Mouse (Mus musculus) embryo, embryonic 9.5 days (tissue): Measurements from ENCODE around the gene Clic3.
A peak's percentile ranks its signal among the peaks of the same experiment; 100 is the strongest.

Experiments
- DNase-seq: peaks from one replicate; pipeline ENCODE4 v3.0.0-alpha.2; 2017; ENCODE audit errors: extremely low spot score

Clic3 gene

DNA sequence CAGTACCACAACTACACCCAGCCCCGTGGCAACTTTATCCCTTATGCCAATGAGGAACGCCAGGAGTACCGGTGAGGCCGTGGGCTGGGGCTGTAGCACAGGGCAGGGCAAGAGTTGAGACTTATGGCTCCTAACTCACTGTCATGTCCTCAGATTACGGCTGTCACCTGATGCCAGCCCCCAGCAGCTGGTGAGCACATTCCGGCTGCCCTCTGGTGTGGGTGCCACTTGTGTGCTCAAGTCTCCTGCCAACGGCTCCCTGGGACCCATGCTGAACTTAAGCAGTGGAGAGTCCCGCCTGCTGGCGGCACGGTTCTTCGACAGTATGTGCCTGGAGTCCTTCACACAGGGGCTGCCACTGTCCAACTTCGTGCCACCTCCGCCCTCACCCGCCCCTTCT is 14.0 kb upstream of the Clic3 start:
- no peak for DNase-seq

DNA sequence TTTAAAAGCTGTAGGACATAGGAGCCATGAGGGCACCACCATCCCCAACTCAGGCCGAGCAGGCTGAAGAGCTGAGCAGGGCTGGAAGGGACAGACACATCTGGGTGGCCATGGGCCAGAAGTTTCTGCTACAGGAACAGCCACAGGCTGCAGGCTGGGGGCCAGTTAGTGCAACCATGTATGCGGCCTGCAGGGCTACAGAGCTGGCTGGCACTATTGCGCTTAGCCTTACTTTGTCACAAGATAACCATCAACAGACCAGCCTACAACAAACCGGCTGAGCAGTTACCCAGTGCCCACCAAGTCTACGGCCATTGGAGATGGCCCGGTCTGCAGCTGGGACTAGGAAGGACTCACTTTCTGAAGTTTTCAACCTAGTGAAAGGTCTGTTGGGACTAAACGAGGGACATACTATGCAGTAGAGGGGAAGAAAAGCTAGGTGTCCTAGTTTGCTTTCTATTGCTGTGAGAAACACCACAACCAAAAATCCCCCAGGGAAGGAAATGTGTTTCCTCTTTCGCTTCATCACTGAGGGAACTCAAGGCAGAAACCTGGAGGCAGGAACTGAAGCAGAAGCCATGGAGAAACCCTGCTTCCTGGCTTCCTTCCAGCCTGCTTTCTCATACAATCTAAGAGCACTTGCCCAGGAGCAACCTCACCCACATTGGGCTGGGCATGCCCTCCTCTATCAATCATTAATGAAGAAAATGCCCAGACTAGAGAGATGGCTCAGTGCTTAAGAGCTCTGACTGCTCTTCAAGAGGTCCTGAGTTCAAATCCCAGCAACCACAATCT is 5.6 kb upstream of the Clic3 start:
- DNase-seq, result no peak

DNA sequence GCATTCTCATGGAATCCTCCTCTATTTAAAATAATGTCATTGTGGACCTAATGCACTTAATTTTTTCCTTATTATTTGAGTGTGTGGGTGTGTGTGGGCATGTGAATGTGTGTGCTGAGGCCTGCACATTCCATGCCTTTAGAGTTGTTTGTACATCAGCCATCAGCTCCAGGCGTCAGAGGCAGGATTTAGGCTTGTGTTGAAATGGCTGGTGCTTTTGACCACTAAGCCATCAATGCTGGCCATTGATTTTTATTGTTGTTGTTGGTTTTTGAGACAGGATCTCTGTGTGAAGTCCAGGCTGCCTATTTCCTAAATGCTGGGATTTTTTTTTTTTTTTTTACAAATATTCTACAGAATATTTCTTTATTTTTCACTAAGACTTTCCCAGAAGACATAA is 3.7 kb upstream of the Clic3 start:
- DNase-seq, result no peak

DNA sequence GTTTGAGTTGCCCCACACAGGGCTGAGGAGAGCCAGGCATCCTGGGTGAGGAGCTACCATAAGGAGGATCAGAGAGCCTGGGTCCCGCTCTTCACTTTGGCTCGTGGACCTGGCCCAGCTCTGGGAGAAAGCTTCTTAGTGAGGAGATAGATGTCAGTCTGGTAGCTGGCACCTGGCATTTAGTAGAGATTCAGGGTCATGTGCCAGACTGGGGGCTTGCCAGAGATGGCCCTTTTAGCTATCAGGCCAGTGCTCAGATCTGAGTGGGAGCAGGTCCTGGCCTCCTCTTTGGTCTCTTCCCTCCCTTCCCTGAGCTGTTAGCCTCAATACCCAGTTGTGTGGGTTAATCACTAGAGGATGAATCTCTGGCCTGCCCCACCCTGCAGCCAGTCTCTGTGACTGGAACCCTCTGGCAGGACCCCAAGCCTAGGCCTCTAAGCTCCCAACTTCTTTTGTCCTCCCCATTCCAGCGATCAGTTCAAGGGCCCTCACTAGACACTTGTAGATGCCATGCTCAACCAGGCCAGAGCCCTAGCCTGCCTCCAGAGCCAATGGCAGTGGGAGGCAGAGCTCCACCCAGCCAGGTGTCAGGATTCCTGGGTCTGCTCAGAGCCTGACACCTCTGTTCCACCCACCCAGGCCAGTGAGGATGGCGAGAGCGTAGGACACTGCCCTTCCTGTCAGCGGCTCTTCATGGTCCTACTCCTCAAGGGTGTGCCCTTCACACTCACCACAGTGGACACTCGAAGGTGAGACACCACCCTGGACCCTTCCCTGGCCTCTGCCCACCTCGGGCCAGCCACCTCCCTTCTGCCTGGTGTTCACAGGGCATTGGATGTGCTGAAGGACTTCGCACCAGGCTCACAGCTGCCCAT is 621 bp downstream of the Clic3 start:
- no peak for DNase-seq

DNA sequence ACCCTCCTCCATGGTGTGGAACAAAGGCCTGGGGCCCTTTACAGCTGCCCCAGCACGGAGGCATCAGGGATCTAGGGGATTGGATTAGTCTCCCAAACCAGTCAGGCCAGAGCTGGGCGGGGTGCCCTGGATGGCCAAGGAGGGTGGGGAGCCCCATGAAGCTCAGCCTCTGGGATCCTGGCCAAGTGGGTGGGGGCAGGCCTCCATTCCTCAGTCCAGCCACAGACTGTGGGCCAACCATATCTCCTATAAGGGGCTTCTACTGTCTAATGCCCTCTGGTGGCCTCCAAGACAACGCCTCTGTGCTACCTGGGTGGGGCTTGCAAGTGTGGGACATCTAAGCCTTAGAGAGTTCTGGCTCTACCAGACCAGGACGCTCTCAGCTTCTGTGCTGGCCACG is 2.3 kb downstream of the Clic3 start:
- no peak for DNase-seq

DNA sequence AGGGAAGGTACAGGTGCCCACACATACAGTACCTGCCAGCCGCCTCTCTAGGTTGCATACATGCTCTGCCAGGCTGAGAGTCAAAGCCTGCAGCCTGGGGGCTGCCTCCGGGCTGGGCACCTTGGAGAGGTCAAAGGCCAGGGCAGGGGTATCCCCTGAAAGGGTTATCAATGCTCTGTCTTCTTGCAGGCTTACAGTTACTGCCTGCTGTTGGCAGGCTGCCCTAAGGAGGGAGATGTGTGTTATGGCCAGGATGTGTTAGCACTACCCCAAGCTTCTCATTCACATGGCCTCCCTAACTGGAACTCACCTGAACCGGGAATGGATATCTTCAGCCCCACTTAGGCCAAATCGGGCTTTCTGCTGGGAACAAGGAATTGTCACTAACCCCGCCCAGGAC is 3.5 kb downstream of the Clic3 start:
- DNase-seq, result no peak

DNA sequence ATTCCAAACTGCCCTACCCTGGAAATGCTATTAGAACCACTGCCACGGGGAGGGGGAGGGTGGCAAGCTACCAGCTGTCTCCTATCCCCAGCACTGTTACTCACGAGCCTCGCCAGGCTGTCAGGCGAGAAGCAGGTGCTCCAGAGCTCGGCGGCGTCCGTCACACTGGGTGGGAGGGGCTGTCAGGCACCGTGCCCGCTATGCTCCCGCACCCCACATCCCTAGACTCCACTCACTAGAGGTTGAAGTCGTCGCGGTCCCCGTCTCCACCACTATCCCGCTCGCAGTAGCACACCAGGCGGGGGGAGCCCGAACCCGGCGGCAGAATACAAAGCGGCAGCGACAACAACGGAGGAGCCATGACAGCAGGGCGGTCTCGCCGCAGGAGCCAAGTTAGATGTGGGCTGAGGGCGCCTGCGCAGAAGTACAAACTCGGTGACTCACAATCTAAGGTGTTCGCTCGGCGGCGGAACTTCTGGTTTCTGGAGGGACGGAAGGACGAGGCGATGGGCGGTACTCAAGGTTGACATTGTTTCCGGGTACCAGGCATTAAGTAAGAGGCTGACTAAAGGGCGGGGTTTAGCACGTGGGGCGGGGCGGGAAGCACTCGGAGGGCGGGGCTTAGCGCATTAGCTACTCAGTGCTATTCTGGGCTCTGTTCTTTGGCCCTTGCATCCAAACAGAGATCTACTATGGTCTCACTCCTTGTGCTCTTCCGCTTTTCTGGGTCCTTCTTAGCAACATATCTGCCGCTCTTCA is 4.1 kb downstream of the Clic3 start, which contains the start of gene Paxx:
TSS of gene Paxx (minus strand) at position 544 of the 759 bp plus-strand sequence.
- DNase-seq, result peak; percentile 87

DNA sequence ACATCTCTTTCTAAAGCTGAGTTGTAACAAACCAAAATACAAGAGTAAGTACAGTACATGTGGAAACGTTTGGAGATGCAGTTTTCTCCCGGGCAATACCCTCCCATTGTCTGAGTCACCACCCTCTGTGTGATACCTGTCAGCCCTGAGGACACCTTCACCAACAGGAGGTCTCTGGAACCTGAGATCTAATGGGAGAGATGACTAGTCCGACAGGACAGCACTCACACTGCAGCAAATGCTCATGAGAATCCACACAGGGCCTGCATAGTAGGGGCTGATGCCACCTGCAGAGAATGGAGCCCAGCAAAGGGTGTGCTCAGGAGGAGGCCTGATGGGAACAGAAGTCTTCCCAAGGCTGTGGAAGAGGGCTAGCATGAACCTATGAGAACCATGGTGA is 4.8 kb downstream of the Clic3 start:
- no peak for DNase-seq

DNA sequence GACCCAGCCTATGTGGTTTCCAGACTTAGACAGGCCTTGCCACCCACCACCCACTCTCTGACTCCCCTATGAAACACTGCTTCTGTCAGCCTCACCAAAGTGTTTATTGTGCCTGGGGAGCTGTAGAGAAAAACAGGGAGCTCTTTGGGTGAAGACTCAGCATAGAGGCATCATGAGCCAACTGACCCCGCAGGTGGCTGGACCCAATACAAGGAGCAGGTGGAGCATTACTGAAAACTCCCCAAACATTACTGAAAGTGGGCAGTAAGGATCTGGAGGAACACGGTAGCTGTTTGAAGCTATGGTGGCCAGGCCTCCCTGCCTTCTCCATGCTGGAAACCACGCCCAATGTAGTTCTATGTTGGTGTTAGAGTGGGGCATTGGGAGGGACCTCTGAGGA is 7.0 kb downstream of the Clic3 start:
- no peak for DNase-seq

DNA sequence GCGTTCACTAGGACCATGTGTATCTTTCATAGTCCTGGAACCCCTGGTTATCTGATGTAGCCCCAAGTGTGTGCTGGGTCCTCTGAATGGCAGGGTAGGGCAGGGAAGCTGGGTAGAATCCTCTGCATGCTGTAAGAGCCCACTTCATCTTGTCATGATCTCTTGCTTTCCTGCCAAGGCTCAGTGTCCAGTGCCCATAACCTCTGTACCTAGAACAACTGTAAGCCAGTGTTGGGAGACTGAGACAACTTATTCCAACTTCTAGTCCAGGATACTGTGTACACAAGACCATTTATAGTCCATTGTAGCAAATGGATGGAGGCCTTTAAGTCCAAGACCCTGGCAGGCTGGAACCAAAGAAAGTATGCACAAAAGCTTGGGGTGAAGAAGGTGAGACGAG is 8.6 kb downstream of the Clic3 start:
- DNase-seq, result no peak

DNA sequence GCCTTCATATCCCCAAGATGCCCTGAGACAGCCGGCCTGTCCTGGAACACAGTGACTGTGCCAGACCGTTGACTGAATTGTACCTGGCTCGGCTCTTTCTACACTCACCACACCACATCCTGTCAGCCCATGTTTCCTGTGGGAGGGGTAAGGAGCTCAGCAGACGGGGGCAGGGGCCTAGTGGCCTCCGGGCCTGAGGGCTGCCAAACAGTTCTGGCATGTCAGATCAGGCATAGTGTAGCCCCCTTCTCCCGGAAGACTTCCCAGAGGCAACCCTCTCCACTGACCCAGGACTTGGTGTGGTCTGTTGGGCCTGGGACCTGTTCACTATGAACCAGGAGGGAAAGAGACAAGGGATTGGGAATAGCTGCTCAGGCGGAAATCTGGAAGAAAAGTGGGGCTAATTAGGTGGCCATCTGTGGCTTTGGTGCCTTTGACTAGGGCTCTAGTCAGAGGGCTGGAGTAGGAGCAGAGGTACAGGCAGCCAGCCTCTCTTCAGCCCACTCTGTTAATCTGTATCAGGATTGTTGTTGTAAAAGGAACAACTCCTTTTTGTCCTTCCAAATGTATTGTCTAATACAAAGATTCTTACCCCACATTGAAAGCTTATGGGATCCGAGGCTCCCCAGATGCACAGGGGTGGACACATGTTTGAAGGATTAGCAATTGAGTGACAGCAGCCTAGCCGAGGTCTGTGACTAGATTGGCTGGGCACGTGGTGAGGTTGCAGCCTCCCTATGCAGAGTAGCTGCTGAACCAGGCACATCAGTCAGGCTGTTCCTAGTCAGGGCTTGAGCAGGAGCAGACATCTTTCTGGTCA is 9.4 kb downstream of the Clic3 start:
- peak; percentile 5 for DNase-seq

DNA sequence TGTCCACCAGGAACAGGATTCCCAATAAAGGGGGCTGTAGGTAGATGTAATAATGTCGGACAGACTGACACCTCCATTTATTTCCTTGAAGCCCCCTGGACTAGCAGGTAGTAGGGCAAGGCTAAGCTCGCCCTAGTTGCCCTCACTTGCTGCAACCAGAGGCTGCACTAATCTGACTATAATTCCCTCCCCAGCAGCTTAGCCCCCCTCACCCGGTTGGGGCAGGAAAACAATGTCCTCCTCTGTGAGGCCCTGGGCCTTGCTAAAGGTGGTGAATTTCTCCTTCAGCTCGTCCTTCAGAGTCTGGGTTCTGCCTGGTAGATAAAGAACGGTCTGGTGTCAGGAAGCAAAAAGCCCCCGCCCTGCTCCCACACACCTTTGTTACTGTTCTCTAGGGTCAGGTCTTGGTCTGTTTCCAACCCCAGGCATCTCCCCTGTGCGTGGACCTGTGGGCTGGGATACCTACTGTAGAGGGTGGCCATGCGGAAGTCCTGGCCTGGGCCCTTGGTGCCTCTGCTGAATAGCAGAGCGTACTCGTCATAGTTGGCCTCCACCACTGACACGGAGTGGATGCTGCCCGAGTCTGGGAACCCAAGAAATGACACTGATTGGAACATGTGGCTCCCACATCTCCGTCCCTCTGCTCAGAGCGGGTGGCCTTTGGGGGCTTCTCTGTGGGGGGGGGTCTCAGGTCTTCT is 11.1 kb downstream of the Clic3 start:
- DNase-seq, result no peak

DNA sequence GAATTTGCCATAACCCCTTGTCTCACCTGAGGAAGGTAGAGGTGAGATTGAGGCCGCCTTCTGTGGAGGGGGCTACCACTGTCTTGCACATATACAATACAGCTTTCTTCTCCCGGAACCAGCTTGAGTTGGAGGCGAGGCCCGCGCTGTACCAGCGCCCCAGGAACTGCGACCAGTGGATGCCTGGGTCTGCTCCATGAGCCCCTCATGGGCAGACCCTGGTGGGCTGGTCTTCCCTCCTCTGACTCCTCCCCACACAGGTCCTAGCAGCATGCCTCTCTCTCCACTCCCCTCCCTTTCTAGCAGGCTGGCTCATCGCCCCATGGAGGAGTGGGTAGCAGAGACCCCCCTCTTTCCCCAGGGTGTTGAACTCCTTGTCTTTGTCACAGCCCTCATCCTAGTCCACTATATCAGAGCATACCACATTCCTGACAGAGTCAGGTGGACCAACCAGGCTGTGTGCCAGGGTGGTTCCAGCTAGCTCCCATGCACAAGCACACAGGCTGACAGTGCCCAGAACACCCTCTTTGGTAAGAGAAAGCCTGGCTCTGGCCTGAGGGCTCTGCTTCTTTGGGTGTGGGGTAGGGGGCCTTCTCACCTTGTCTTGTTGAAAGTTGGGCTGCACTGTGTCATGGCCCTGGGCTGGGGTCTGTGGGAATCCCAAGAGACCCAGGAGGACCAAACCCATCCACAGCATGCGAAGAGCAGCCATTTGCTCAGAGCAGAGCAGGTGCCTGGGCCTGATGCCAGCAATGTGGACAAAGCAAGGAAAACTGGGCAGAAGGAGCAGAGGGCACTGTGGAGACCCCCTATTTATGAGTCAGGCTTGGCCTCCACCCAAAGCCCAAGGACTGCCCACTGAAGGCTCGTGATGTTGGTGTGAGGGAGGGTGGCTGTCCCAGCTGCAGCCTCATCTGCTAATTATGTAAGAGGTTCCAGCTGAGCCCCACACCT is 12.6 kb downstream of the Clic3 start:
- no peak for DNase-seq

DNA sequence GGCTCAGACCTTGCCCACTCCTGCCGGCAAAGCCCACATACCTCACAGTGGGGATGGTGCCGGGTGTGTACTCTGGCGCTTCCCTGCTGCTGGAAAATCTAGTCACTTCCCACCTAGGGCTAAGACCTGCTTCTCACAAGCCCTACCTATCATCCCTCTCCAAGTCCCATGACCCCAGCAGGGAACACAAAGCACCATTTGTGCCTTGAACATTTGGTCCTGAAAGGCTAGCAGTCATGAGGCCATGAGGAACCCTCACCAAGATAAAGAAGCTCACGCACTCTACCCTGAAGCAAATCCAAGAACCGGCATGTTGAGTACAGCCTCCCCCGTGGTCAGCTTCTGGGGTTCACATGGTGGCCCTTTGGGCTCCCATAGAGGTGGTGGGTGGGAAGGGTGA is 13.3 kb downstream of the Clic3 start, which contains the start of gene Ptgds:
TSS of gene Ptgds (minus strand) at position 78 of the 400 bp plus-strand sequence.
- no peak for DNase-seq

DNA sequence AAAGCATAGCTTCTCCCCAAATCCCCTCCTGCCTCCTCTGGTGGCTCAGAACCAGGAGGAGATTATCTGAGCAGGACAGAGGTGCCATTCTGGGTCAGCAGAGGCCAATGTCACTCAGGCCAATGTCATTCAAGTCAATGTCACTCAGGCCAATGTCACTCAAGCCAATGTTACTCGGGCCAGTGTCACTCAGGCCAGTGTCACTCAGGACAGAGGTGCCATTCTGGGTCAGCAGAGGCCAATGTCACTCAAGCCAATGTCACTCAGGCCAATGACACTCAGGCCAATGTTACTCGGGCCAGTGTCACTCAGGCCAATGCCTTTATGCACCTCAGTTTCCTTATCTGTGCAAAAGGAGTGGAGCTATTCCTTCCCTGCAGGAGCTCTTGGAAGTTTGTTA is 15.9 kb downstream of the Clic3 start:
- no peak for DNase-seq

DNA sequence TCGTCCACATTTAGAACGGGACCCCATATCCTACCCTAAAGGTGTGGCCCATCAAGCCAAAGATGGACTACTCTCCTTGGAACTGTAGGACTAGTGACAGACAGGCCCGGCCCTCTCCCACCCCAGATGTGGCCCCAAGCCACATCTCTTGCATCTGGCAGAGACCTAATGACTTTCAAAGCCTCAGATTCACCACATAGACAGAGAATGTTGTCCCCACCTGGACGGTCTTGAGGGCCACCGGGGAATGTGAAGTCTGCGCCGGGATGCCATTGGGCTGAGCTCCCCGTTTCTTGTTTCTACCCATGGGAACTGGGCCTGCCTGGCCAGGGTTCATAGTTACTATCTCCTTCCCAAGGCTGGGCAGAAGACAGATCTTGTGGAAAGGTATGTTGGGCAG is 20.9 kb downstream of the Clic3 start:
- no peak for DNase-seq

DNA sequence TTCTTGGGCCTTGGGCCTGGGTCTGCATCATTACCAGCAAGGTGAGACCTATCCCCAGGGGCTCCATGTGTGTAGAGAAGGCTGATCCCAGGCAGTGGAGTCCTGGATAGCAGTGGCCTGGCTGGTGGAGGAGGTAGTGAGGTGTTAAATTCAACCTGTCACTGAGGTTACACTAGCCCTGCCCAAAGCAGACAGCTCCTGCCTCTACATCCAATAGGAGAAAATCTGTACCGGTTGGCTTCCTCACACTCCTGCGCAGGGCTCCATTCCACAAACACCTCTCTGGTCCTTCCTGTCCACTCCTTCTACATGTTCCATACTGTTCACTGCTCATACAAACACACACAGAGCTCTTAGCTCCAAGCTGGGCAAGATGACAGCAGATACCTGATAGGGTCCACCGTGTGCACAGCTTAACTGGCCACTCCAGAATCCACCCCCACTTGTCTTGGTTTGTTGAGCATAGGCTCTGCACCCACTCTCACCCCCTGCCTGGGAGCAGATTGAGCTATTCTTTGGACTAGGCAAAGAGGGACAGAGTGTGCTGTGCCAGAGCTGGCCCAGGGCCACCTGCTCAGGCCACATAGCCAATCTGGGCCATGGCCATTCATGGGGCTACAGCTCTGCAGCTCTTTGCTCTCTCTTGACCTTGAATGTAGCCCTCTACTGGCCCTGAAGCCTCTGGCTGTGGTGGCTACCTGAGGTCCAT is 21.5 kb downstream of the Clic3 start:
- DNase-seq, result no peak

DNA sequence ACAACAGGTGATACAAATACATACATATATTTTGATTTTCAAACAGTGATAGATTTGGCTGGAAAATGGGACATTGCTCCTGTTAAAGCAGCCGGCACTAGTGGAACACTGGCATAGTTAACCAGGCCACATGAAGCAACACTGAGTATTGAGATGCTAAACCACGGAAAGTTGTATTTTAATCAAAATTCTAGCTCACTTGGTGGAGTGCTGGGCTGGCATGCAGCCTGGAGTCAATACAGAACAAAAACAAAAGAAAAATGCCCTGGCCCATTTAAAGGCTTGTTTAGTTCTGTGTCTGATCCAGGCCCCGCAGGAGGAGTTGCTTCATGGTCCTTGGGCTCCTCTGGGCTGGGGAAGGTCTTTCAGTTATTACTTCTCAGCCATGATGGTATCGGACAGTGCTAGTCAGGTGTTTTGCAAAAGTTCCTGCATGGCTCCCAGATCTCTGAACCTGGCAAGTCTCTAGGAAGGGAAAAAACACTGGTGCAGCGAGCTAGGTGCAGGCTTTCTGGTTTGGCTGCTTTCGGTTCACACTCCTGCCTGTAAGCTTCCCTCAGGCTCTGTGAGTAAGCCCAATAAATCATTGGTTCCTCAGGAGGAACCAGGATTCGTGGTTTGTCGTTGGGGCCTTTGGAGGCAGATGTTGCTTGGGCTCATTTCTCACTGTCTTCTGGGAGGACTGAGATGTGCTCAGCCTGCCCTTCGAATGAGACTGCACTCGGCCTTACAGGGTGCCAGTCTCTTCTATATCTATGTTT is 23.1 kb downstream of the Clic3 start:
- DNase-seq, result no peak
